Mouse (Mus musculus): ENCODE measurements around the gene Serinc3.

Serinc3 gene

DNA sequence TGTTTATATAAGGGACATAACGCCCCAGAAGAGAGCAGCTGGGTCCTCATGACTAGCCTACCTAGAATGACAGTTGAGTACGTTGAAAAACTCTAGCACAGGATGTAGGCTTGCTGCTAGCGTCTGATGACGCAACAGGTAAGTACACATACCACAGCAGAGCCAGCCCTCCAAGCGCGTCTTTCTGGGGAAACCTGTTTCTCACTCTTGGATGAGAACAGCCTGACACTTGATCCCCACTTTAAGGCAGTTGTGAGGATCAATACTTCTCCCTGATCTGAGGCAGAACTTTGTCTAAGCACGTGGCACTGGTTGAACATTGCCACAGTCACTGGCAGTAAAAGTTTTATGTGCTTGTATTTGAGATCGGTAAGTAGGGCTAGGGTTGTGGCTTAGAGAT lies 24.5 kb downstream of the Serinc3 start:
- DNase-seq, result no peak

DNA sequence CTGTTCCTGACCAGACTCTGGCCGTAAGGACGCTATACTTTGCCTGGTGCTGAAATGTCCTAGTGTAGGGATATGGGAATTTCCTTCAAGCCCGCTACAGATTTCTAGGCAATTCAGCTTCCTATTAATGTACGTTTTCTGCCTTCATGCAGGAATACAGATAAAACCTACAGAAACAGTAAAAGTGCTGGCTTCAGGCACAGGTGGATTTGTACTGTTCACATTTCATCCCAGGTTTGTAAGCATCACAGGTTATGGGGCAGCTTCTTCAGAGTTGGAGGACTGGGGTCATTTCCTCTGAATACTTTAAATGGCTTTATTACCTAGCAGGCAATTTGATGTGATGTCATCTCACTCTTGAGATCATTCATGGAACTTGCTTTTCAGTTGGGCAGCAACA lies 27.1 kb downstream of the Serinc3 start:
- no peak for DNase-seq

DNA sequence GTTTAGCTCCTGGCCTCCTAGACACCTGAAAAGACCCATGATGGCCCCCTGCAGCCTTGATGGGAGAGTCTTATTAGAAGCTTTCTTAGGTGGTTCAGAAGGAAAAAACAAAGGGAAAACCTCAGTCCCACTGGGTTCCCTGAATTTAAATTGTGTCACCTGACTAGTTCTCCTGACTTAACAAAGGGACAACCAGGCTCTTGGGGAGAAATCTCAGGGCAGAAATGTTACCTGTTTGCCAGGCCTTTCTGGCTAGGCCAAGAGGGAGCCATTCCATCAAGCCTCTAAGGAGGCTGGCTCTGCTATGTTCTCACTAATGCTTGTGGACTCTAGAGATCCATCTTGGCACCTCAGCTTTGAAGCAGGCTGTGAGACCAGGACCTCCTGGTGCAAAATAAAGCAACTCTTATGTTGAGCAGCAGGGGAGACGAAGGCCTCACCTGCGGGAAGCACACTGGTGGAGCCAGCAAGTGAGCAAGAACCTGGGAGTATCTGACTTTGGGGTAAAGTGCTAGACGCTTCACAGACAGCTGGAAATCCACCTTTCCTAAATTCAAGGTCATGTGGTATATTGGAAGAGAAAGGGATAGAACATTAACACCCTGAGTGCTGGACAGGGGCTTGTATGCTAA lies 27.6 kb downstream of the Serinc3 start:
- no peak for DNase-seq

DNA sequence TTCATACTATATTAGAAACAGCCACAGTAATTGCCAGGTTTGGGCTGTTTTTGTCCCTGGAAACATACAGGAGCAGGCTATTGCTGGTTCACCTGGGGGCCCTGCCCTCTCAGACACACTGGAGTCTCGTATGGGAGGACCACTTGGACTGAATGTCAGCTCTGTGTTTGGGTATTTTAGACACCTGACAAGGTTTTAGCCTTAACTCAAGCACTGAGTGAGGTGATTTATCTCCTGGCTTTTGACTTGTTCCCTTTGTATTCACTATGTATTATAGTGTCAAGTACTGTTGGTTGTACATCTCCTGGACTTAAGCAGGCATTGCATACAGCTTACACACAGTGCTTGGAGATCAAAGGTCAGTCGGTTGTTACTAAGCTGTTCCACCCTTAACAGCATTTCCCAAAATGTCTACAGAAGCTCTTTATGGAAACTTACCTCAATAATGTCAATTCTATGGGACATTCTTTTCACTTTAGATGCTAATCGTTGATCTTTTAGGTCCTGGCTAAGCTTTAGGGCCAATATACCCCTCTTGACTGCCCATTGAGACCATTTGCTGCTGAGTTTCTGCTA lies 28.2 kb downstream of the Serinc3 start:
- DNase-seq, result no peak

DNA sequence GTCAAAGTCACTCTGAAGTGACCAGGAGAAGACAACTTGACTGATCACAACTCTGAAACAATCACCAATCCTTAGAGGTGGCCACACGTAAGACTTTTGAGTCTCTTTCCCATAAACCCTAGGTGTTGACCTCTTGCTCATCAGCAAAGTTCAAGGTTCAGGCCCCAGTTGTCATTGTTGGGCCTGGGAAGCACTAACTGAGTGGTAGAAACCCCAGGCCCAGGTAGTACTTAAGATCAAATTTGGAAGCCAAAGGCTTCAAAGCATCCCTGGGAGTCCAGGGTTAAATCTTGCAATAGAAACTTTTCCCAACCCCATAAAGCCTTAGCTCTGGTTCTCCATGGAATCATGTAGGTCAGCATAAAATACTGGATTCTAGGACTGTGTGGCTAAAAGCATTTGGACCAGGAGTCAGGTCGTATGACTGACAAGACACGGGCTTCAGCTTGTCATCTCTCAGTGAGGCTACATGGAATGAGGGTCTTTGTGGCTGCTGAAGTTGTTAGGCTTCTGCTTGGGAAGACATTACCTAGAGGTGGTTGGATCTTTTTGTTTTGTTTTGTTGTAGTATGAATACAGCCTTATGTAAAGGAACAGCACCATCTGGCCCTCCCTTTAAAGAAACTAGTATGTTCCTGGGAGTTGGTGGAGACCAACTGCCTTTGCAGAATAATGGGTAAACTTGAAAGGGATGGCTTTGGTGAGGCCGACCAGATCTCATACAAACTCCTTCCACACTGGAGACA lies 28.9 kb downstream of the Serinc3 start:
- no peak for DNase-seq

DNA sequence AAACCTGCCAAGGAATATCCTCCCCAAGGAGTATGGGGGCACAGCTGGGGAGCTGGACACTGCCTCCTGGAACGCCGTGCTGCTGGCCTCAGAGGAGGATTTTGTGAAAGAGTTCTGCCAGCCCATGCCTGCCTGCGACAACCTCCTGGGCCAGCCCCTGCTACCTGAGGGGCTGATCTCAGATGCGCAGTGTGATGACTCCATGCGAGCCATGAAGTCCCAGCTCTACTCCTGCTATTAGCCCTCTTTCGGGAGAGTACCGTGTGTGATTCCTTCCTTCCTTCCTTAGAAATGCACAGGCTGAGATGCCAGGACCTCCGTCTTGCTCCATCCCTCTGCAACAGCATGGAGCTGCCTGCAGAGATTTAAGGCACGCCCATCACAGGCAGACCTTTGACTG lies 29.5 kb downstream of the Serinc3 start:
- no peak for DNase-seq

DNA sequence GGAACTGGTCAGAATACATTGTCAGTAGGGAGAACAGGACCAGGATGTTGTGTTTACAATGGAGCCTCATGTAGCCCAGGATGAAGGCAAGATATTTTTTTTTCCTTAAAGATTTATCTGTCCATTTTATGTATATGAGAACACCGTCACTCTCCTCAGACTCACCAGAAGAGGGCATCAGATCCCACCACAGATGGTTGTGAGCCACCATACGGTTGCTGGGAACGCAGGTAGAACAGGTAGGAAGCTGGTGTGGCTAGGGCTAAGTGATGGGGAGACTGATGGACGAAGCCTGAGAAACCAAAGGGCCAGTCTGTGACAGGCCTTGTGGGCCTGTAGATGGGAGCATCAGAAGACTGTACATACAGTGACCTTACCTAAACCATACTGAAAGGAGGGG lies 30.9 kb downstream of the Serinc3 start:
- no peak for DNase-seq

DNA sequence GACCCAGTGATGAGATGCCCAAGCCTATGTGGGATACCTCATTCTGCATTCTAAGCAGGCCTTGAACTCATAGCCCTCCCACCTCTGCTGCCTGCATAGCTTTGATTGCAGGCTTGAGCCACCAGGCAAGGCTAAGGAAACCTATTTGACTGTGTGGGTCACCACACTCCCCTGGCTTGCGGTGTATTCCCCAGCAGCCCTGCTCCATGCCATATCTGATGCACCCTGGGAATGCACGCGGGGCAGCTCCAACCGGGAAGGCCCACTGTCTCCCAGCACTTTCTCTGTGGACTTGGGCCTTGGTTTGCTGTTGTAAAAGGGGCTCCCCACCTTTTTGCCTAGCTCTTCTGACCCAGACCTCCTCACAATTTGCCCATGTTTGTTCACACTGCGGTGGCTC lies 31.7 kb downstream of the Serinc3 start:
- DNase-seq, result no peak

DNA sequence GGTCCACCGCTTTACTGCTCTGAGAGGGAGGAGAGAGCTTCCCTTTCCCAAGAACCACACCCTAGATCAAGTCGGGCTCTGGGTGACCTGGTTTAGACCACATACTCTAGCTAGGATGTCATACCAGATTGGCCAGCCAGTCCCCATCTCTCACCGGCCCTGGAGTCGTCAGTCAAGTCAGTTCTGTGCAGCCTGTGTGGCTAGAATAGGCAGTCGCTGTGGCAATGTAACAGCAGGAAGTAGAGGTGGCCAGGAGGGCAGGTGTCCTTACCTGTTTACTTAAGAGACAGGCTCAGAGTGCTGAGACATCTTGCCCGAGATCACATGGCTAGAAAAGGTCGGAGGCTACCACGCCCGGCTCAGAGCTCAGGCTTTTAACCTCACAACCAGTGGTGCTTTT lies 33.8 kb downstream of the Serinc3 start:
- no peak for DNase-seq

DNA sequence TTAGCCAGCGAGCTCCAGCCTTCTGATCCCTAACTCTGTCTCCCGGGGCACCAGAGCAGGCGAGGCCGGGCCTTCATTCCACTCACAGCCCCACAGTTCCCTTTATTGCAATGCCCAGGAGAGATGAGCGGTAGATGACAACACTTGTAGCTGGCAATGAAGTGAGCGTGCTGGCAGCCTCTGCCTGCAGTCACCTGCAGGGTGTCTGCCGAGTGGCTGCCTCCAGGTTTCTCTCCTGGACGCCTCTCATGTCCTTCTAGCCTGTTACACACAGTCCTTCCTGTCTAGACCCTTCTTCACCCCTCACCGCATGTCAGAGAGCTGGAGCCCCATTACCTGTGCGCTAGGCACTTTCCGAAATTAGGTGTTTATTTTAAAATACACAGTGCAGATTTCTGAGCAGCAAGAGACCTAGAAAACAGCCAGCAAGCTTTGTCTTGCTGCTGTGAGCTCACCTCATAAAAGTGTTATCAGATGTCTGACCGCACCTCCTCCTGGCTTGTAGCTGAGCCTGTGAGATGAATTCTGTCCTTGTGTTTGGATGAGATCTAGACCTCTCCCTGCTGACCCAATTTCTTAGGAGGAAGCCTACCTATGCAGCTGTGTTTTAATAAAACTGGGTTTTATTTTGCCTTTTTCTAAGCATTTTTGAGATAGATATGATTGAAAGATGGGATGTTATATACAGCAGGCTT lies 35.5 kb downstream of the Serinc3 start:
- peak; percentile 58 for DNase-seq

DNA sequence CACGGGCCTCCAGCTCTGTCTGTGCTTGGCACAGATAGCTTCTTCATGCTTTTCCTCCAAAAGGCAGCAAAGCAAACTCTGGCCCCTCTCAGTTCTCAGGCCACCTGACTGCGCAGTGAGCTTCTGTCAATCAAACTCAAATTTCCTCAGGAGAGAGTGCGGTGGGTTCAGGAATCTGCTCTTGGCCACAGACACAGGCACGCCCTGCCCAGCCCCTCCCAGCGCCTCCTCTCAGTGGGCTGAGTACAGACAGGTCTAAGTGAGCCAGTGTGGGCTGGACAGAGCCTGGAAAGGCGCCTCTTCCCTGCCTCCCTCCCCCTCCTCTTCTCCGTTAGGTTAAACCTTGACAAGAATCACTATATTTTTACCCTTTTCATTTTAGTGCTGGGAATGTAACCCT lies 36.9 kb downstream of the Serinc3 start:
- no peak for DNase-seq

DNA sequence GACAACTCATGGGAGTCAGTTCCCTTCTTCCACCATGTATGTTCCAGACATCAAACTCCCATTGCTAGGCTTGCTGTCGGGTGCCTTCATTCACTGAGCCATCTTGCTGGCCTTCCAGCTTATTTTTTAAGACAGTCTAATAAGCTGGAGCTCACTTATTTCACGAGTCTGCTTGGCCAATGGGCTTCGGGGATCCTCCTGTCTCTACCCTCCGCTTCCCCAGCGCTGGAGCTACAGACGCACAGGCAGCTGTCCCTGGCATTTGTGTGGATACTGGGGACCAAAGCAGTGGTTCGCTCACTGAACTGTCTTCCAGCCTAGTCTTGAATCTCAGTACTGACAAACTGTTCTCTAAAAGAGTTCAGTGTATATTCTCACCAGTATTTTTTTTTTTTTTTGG lies 38.8 kb downstream of the Serinc3 start:
- no peak for DNase-seq

DNA sequence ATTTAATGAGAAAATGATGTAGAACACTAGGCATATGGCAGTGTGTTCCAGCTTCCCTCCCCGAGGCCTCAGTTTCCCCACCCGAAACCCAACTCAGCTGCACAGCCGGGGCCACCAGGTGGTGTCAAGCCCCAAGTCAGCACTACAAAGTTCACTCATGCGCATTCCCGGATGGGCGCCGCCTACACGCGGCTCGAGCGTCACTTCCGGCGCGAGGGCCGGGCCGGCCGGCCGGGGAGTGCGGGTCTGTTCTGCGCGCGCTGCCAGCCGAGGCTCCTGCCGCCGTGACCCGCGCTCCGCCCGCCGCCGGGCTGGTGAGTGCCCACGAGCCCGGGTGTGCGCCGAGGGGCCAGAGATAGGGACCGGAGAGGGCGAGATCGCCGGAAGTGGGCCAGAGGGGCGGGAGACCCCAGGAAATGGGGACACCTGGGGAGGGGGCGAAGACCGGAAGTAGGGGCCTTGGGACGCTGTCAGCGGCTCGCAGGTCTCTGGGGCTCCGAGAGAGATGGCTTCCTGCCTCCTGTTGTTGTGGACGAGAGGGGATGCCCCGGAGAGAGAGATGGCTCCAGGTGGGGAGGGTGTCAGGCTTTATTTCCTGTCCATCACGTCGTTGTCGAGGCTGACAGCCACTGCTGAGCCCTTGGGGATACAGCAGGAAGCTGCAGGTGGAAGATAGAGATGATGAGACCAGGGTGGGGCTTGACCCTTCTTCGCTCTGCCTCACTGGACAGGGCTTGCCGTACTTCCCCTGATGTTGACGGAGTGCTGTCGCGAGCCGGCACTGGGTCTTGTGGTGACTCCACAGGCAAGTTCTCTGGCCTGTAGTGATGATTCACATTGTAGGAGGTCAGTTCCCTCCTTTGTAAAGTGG lies 42.6 kb downstream of the Serinc3 start, which contains the start of gene Ttpal:
Ttpal (plus strand) TSS at position 214 of the 871 bp plus-strand sequence.
- DNase-seq, result peak; percentile 87

DNA sequence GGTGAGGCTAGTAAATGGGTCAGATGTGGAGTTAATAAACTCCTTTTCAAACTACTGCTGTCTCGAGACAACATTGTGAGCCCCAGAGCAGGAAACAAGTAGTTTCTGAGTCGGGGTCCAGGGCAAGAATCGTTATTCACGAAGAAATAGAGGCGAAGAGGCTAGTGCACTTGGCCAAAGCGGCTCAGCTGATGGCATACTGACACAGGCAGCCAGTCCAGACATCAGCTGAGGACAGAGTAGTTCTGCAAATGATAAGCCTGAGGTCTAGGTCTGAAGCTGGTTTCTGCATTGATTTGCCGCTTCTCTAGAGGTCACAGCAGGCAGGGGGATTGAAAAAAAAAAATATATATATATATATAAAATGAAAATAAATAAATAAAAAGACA lies 43.2 kb downstream of the Serinc3 start:
- DNase-seq, result no peak

DNA sequence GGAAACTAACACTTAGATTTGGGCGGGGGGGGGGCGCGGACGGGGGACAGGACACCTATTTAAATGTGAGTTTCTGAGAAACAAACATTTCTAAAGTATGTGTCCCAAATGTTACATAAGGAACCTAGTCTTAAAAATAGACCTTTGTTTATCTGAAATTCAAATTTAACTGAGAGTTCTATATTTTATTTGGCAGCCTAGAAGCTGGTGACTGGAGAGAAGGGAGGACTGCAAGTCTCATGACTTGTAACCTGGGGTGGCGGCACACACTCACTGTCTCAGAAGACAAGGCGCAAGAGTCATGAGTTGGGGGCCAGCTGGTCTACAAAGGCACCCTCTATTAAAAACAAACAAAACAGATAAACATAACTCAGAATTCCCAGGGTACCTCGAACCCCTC lies 43.9 kb downstream of the Serinc3 start:
- no peak for DNase-seq

DNA sequence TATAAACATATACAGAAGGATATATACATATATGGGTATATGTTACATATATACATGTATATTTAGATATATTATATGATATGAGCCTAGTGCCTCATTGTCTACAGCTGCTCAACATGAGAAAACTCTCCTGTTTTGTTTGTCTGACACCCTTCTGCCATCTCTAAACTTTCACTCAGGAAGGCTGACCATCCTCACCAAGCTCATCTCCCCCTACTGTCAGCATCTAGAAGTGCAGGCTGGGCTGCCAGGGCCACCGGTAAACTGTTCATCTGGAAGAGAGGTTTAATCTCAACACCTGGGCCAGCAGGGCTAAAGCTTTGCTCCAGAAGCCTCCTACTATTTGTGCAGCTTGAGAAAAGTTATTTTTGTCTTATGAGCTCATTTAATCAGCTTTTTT lies 45.7 kb downstream of the Serinc3 start:
- peak; percentile 53 for DNase-seq

DNA sequence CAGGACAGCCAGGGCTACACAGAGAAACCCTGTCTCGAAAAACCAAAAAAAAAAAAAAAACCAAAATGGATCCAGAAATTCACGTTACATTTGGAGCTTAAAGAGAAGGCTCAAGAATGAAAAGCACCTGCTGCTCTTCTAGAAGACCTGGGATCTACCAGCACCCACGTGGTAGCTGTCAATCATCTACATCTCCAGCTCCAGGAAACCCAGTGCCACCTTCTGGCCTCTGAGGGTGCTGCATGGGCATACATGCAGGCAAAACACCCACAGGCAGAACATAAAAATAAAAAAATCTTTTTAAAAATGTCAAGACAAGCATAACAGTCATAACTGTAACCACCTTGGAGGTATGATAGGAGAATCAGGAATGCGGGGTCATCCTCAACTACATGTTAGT lies 47.3 kb downstream of the Serinc3 start:
- DNase-seq, result no peak

DNA sequence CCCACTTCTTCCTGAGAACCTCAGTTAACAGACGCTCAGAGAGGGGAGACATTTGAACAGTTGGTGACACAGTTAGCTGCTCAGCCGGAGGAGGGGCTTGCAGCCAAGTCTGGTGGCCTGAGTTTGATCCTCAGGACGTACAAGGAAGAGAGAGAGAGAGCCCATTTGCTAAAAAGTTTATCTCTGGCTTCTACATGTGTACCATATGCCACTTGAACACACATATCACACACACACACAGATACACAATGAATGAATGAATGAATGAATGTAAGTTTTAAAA lies 48.1 kb downstream of the Serinc3 start:
- no peak for DNase-seq

DNA sequence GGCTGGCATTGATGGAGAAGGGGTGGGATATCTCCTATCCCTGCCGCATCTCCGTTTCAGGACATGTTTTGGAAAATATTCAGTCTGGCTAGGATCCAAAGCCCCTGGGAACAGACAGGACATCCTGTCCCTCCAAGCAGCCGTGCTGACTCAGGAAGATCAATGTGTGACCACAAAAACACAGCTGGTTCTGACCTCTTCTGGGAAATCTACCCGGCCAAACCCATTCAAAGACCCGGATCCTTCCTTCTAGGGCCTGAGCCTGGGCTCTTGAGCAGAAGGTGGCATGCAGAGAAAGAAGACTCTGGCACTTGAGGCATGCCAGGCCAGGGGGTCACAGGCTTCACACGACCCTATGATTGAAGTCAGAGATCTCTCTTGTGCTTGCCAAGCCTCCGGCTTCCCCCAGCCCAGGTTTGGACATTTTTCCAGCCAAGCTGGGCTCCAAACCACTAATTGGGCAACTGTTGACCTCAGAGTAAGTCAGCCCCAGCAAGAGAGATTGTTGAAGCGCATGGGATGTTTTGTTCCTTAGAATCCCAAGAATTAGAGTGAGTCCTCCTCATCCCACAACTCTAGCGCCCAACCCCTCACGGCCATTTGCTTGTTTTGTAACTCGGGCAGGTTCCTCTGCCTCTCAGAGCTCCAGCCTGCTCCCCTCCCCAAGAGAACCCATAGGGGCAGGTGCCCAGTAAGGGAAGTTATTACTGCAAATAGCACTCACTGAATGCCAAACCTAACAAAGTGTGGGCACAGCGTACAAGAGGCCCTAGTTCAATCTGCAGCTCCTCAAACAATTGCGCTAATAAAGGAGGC lies 48.7 kb downstream of the Serinc3 start:
- no peak for DNase-seq

DNA sequence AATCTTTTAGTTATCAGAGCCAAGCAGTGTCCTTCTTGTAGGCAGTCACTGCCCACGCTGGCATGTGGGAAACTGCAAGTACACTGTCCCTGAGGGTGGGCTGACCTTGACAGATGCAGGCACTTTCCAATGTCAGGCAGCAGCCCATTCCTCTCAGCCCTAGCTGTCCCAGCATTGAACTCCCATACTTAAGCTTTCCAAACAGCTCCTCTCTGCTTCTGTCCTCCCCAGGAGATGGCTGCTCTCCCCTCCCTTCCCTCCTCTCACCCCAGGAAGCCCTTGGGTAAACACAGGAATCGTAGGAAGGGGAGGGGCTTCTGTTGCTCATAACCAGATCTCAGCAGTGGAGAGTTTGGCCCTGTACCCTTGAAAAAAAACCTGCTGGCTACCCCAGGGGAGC lies 49.8 kb downstream of the Serinc3 start:
- DNase-seq, result no peak

DNA sequence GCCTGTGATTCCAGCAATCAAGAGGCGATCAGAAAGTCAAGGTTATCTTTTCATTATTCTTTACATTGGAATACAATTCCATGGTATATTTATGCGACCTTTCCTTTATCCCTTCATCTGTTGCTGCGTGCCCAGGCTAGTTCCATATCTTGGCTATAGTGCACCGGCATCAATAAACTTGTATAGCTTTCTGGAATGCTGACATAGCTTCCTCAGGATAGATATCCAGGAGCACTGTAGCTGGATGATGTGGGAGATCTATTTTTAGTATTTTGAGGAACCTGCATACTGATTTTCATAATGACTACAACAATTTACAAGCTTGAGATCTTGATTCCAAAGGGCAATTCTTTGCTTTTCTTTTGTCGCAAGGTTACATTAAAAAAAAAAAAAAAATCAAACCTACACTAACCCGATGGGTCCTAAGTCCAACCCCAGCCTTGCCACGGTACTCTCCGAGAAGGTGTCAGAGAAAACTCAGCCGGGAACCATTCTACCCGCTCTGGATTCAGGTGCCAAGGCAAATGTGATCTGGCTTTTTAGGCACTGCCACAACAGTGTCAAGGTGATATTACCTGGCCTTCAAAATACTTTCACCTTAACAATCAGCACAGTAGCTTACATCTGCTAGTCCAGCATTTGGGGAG lies 51.2 kb downstream of the Serinc3 start:
- DNase-seq, result no peak

DNA sequence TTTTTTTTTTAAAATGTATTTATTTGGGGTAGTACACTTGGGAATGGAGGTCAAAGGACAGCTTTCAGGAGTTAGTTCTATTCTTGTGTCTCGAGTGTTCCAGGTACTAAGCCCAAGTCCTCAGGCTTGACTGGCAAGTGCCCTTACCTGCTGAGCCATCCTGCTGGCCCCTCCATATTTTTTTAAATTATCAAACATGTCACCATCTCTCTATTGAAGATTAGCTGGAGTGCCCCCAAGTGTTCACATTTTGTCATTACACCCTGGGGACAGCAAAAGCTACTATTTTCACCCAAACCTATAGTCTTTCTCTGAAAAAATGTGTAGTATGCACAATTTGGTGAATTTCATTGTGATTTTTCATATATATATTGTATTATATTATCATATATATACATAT lies 52.8 kb downstream of the Serinc3 start:
- DNase-seq, result no peak

Measured in cerebellum, adult 9-11 months (tissue).